Mouse (Mus musculus): Measurements from ENCODE around the gene Cd200r4.

Gene Cd200r4

DNA sequence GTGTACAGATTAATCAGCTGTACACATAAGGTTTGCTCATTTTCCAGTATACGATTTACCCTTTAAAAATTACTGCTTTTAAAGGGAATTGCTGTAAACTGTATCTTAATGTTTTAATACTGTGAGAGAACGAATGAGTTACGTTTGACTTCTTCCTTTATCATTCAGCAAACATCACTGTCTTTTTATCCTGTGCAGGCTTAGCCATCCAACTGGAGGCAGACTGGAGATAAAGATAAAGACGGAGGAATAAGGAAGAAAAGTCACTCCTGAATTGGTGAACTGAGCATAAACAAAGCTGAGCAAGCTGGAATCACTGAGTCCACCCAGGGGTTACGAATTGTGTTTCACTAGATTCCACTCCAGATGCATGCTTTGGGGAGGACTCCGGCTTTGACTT, 66.1 kb downstream of the Cd200r4 start:
- no peak for DNase-seq
